Mouse (Mus musculus): ENCODE results near the gene Dhrs3.

DNA sequence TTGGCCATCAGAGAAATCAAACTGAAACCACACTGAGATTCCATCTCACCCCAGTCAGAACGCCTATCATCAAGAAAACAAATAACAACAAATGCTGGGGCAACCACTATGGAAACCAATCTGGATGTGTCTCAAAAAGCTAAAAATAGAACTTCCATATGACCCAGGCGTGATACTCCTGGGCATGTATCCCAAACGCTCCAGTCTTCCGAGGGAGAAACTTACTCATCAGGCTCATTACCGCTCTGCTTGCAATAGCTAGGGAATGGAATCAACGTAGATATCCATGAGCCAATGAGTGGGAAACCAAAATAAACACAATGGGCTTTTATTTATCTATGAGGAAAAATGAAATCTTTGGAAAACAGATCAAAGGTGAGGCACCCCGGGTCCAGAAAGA, 59.2 kb downstream of the Dhrs3 start:
- TF ChIP-seq CTCF (IDR thresholded peaks at IDR 0.05; ENCODE audit: low read depth) (no peak), EP300 (IDR thresholded peaks at IDR 0.05; ENCODE audit: low read depth) (peak; percentile 65)
